ENCODE assay signal across 18 mouse cellular contexts in the genomic region with DNA sequence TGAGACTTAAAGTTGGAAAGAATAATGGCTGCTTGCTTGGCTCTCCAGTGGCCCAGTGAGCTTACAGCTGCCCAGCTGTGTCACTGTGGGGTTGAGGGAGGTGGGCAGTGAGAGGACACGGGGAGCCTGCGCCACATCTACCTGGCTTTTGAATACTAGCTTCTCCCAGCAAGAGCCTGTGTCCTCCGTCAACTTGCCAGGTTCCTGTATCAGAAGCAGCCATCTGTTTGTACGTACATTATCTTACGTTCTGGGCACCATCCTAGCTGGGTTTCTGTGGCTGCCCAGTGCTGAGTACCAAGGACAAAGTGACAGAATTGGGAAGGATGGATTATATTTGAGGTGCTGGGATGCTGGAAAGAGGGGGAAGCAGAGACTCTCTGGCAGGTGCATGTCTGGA.
"Had no signal": no experiment of that assay in that cellular context is flagged by ENCODE, and none has a peak within 500 bp of the region (broad histone marks: within the 10 kb centered on the region; RNA-seq: fewer than 3 reads in every experiment).

No protein-coding gene starts in this region.

- H3K9ac ChIP-seq: intestine, embryonic 15.5 days; kidney, embryonic 15.5 days; lung, embryonic 15.5 days; midbrain, embryonic 13.5 days had no signal

- H3K27me3 ChIP-seq: intestine, embryonic 15.5 days; kidney, embryonic 15.5 days; lung, embryonic 15.5 days; midbrain, embryonic 13.5 days had no signal

- H3K27ac ChIP-seq: intestine, embryonic 15.5 days; kidney, embryonic 15.5 days; left cerebral cortex, adult 2 months; lung, embryonic 15.5 days; midbrain, embryonic 13.5 days; stomach, postnatal 0 days had no signal

- ATAC-seq: intestine, embryonic 15.5 days; midbrain, embryonic 13.5 days had no signal

- H3K4me3 ChIP-seq: intestine, embryonic 15.5 days; kidney, embryonic 15.5 days; left cerebral cortex, adult 2 months; lung, embryonic 15.5 days; midbrain, embryonic 13.5 days had no signal

- H3K9me3 ChIP-seq: intestine, embryonic 15.5 days; kidney, embryonic 15.5 days; lung, embryonic 15.5 days had no signal

- H3K36me3 ChIP-seq: intestine, embryonic 15.5 days; kidney, embryonic 15.5 days; lung, embryonic 15.5 days had no signal

- H3K4me1 ChIP-seq: intestine, embryonic 15.5 days; kidney, embryonic 15.5 days; lung, embryonic 15.5 days; midbrain, embryonic 13.5 days had no signal

- H3K4me2 ChIP-seq: intestine, embryonic 15.5 days; kidney, embryonic 15.5 days; lung, embryonic 15.5 days; midbrain, embryonic 13.5 days had no signal

- DNase-seq: kidney, adult 11 months; kidney, adult 8-10 months; kidney, postnatal 10 days; kidney, postnatal 36 days; layer of hippocampus, postnatal 36 days; lung, adult 18-20 months; lung, postnatal 10 days; lung, postnatal 36 days; right cerebral cortex, postnatal 4 days; thymus, adult 2 months; thymus, postnatal 14 days; thymus, postnatal 4 days had no signal
